Mouse (Mus musculus): ENCODE measurements around the gene Rgs11.

GRCm38 (mm10) chr17:26235077-26235815 is 32.5 kb downstream of the Rgs11 start:
- TF ChIP-seq CTCF (IDR thresholded peaks at IDR 0.05; ENCODE audit: extremely low read depth, insufficient read depth, low read length), result no peak
- TF ChIP-seq POLR2A (IDR thresholded peaks at IDR 0.05; ENCODE audit: extremely low read depth, insufficient read depth, low read length), result no peak
